In the genomic region with DNA sequence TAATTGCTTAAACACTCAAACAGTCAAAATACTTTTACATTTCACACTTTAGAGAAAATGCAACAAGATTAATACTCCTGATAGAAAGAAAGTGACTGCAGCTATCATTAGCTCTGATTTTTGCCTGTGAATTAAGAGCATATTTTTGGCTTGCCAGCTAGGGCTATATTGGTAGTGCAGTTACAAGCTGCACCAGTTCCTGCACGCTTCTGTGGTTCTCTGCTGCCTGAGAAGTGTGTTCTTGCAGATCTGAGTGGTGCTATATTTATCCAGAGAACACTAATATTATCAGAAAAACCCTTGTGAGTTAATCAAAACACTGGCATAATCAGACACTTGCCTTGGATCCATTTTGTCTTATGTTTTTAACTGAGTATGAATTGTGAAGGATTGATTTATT, we compare ENCODE assay signal across 23 mouse cellular contexts. TPM values are rescaled to one million over a fixed set of nuclear protein-coding genes. Genes with fewer than 3 reads are reported as not detected.
DNase-seq lines count a peak whose midpoint lies in the region; ATAC-seq lines count a peak whose summit lies in the region.
"Had no signal": no experiment of that assay in that cellular context is flagged by ENCODE, and none has a peak within 500 bp of the region (broad histone marks: within the 10 kb centered on the region; RNA-seq: fewer than 3 reads in every experiment).

No protein-coding gene starts in this region.

- DNase-seq in heart, adult 8-10 months (ENCODE audit: low spot score): peak; percentile 36
- no peak for DNase-seq in heart, postnatal 14 days
- DNase-seq in heart, adult 9 months (ENCODE audit: low spot score in 2 of 2): no peak
- no peak for DNase-seq in layer of hippocampus, postnatal 36 days
- DNase-seq in cerebellum, adult 9-10 months: no peak
- DNase-seq: adrenal gland, adult 8-10 months; adrenal gland, postnatal 25 days; cerebellum, adult 18-20 months; cerebellum, adult 9-11 months; cerebellum, postnatal 25 days; forebrain, postnatal 0 days; gastrocnemius, adult 2 months; gastrocnemius, postnatal 14 days; kidney, adult 2 months had no signal

- H3K4me2 ChIP-seq in heart, embryonic 13.5 days: no peak overlapping the region
- H3K4me2 ChIP-seq in heart, embryonic 15.5 days: no peak overlapping the region
- H3K4me2 ChIP-seq: embryonic facial prominence, embryonic 12.5 days; embryonic facial prominence, embryonic 15.5 days; hindbrain, embryonic 12.5 days; hindbrain, embryonic 15.5 days had no signal

- no peak overlapping the region for H3K9ac ChIP-seq in heart, embryonic 13.5 days
- no peak overlapping the region for H3K9ac ChIP-seq in heart, embryonic 15.5 days
- H3K9ac ChIP-seq: embryonic facial prominence, embryonic 12.5 days; embryonic facial prominence, embryonic 15.5 days; forebrain, postnatal 0 days; hindbrain, embryonic 12.5 days; hindbrain, embryonic 15.5 days had no signal

- no peak overlapping the region for H3K4me3 ChIP-seq in heart, embryonic 13.5 days
- no peak overlapping the region for H3K4me3 ChIP-seq in heart, embryonic 15.5 days
- H3K4me3 ChIP-seq: embryonic facial prominence, embryonic 12.5 days; embryonic facial prominence, embryonic 15.5 days; gastrocnemius, adult 2 months; hindbrain, embryonic 12.5 days; hindbrain, embryonic 15.5 days had no signal

- peaks cover 12% of the 10 kb centered on the region for H3K4me1 ChIP-seq in heart, embryonic 13.5 days
- peaks cover 9% of the 10 kb centered on the region; the same call in 1 of the 2 replicates for H3K4me1 ChIP-seq in heart, embryonic 15.5 days (replicated peaks)
- H3K4me1 ChIP-seq: embryonic facial prominence, embryonic 12.5 days; embryonic facial prominence, embryonic 15.5 days; hindbrain, embryonic 12.5 days; hindbrain, embryonic 15.5 days had no signal

- 32% methylated on average over 1 of the region's 1 CpGs for WGBS in heart, embryonic 13.5 days
- WGBS in heart, embryonic 15.5 days: 35% methylated on average over 1 of the region's 1 CpGs

- H3K36me3 ChIP-seq in heart, embryonic 13.5 days: peaks cover 34% of the 10 kb centered on the region
- peaks cover 12% of the 10 kb centered on the region for H3K36me3 ChIP-seq in heart, embryonic 15.5 days

- no peaks in the 10 kb centered on the region for H3K27me3 ChIP-seq in heart, embryonic 13.5 days (replicated peaks)
- no peaks in the 10 kb centered on the region for H3K27me3 ChIP-seq in heart, embryonic 15.5 days
- H3K27me3 ChIP-seq: embryonic facial prominence, embryonic 12.5 days; embryonic facial prominence, embryonic 15.5 days; hindbrain, embryonic 12.5 days; hindbrain, embryonic 15.5 days had no signal

- no peaks in the 10 kb centered on the region for H3K9me3 ChIP-seq in heart, embryonic 13.5 days
- H3K9me3 ChIP-seq in heart, embryonic 15.5 days (replicated peaks): no peaks in the 10 kb centered on the region
- H3K9me3 ChIP-seq: embryonic facial prominence, embryonic 12.5 days; embryonic facial prominence, embryonic 15.5 days; hindbrain, embryonic 12.5 days; hindbrain, embryonic 15.5 days had no signal

- no peak for ATAC-seq in heart, embryonic 13.5 days (ENCODE audit: extremely low read depth, insufficient number of reproducible peaks, low FRiP score, low TSS enrichment)
- ATAC-seq in heart, embryonic 15.5 days (replicated peaks; ENCODE audit: insufficient number of reproducible peaks, insufficient read depth, low FRiP score, low read depth): 0 out of 2 replicates have a peak, but pooled peaks have one; percentile 66
- ATAC-seq: activated CD4-positive, CD25-positive, alpha-beta regulatory T cell, adult 4 months; forebrain, embryonic 14.5 days; forebrain, postnatal 0 days; intestine, postnatal 0 days had no signal

- peak overlapping the region; percentile 66 for H3K27ac ChIP-seq in heart, embryonic 13.5 days (replicated peaks)
- peak overlapping the region; percentile 81 for H3K27ac ChIP-seq in heart, embryonic 15.5 days
- H3K27ac ChIP-seq: embryonic facial prominence, embryonic 12.5 days; embryonic facial prominence, embryonic 15.5 days; gastrocnemius, adult 2 months; hindbrain, embryonic 12.5 days; hindbrain, embryonic 15.5 days had no signal

- intact Hi-C loops in heart, postnatal 14 days (cut with DNase I): no loop called here

RNA-seq across cellular contexts. Expression of a gene that starts 15.2 kb away (rescaled TPM):
- total RNA-seq in heart, adult 8-10 months (2022): 10 to 100 TPM; 27.2 to 33.8 (median 30.0) TPM
- total RNA-seq in heart, postnatal 14 days (2021): 10 to 100 TPM; 27.7 to 29.7 TPM
- 33.6 and 34.9 TPM in 2 replicates for polyA plus RNA-seq in heart, embryonic 13.5 days (2015; fragmentation: Nextera tagmentation; extraction: Ambion mirVana)
- polyA plus RNA-seq in heart, embryonic 15.5 days (2015; fragmentation: Nextera tagmentation; extraction: Ambion mirVana): 38.3 and 40.2 TPM in 2 replicates
- total RNA-seq in layer of hippocampus, postnatal 36 days (2021): 10 to 100 TPM; 40.8 to 46.3 TPM

RNA-seq across cellular contexts. Expression of a gene that starts 47.3 kb away (rescaled TPM):
- total RNA-seq in heart, adult 8-10 months (2022): 10 to 100 TPM; 55.7 to 68.3 (median 61.1) TPM
- total RNA-seq in heart, postnatal 14 days (2021): 10 to 100 TPM; 92.3 to 93.0 TPM
- 59.2 and 64.8 TPM in 2 replicates for polyA plus RNA-seq in heart, embryonic 13.5 days (2015; fragmentation: Nextera tagmentation; extraction: Ambion mirVana)
- 64.3 and 69.6 TPM in 2 replicates for polyA plus RNA-seq in heart, embryonic 15.5 days (2015; fragmentation: Nextera tagmentation; extraction: Ambion mirVana)
- 10 to 100 TPM; 37.3 to 41.0 TPM for total RNA-seq in layer of hippocampus, postnatal 36 days (2021)
